Mouse (Mus musculus) splenic B cell, adult 2 months (primary cell): Measurements from ENCODE around the gene Gramd1b.
A peak's percentile ranks its signal among the peaks of the same experiment; 100 is the strongest.

Source experiments
- DNase-seq: peaks from one replicate; pipeline ENCODE4 v3.0.0-alpha.2; 2011; ENCODE audit warnings: low read depth, low spot score
- H3K27me3 ChIP-seq: 2 replicates; pipeline ENCODE4 v1.6.1; 2012; ENCODE audit warnings: mild to moderate bottlenecking, low read length, moderate library complexity, mixed read lengths; ENCODE audit not compliant: control insufficient read depth, poor library complexity, insufficient read depth, severe bottlenecking
- H3K36me3 ChIP-seq: 2 replicates; pipeline ENCODE4 v1.6.1; 2012; ENCODE audit warnings: mild to moderate bottlenecking, low read length, moderate library complexity, mixed read lengths; ENCODE audit not compliant: control insufficient read depth, poor library complexity, insufficient read depth, severe bottlenecking

Gene Gramd1b

DNA sequence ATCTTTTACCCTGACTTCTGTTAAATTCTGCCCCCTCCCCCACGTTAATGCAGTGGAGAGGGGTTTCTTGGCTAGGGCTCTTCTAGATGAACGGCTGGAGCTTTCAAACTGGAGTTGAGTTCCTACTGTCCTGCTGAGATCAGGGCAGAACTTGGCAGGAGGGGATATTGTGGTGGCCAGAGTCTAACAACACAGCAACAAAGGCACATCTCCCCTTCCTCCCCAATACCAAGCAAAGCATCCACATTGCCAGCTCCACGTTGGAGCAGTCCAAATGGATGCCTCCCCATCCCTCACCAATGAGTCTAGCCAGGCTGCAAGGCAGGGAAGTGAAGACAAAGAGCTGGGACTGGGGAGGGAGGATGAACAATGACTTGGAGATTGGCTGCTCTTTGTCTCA lies 49.9 kb downstream of the Gramd1b start:
- H3K36me3 ChIP-seq, result no peaks in the 10 kb centered on the region
- no peak for DNase-seq
- H3K27me3 ChIP-seq, result no peaks in the 10 kb centered on the region

GRCm38 (mm10) chr9:40479333-40479732 lies 51.9 kb downstream of the Gramd1b start:
- peak; percentile 83 for DNase-seq
- Histone ChIP-seq H3K36me3 (no peaks in the 10 kb centered on the region), H3K27me3 (no peaks in the 10 kb centered on the region)

DNA sequence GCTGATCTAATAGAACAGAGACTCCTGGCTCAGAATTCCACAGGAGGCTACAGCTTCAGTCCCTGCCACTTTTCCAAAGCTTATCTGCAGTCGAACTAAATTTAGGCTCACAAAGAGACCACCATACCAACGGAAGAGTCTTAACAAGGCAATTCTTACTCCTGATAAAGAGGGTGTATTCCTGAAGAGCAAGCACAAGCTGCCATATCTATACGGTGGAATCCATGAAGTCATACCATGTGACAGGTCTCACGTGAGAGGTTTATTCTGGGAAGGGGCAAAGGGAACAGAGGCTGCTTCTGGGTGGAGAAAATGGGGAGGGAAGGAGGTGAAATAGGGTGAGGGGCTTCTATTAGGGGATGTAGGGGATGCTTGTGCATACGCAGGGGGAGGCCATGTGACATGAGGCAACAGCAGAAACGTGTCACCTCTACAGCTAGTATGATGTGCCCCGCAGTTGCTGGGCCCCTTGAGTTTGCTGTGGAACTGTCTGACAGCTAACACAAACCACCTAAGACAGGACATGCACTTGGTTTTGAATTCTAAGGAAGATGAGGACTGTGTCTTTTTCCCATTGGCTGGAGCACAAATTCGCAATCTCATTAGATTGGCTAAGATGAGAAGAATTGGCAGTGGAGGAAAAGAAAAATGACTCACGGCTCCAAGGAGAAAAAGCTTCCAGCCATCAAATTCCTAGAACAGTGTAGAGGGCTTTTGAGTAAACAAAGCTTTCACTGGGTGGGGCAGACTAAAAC lies 52.9 kb downstream of the Gramd1b start:
- no peak for DNase-seq
- H3K36me3 ChIP-seq, result no peaks in the 10 kb centered on the region

DNA sequence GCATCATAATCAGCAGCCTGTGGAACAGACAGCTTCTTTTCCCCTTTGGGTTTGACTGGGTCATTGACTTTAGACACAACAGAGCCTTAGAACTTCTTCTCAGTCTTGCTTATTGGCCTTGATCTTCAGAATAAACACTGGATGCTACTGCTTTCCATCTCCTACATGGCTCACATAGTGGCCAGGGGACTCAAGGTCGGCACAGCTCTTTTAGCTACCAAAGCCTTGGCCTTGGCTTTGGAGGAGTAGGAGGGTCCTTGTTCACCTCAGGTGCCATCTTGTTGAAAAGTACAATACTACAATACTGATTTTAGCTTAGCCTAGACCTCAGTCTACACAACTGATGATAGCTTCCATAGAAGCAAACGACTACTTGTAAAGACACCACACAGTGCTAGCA lies 53.6 kb downstream of the Gramd1b start:
- Histone ChIP-seq H3K27me3 (no peaks in the 10 kb centered on the region; the same call in 1 of the 2 replicates), H3K36me3 (no peaks in the 10 kb centered on the region)
- DNase-seq, result no peak

More for the DNA sequence above, 52.9 kb downstream of the Gramd1b start:
- H3K27me3 ChIP-seq, result no peaks in the 10 kb centered on the region; the same call in 1 of the 2 replicates

GRCm38 (mm10) chr9:40476098-40476497 lies 55.1 kb downstream of the Gramd1b start:
- no peak for DNase-seq
- H3K27me3 ChIP-seq, result no peaks in the 10 kb centered on the region; the same call in 1 of the 2 replicates
- H3K36me3 ChIP-seq, result no peaks in the 10 kb centered on the region

GRCm38 (mm10) chr9:40472961-40473510 lies 58.1 kb downstream of the Gramd1b start:
- Histone ChIP-seq H3K36me3 (no peaks in the 10 kb centered on the region), H3K27me3 (no peaks in the 10 kb centered on the region; the same call in 1 of the 2 replicates)
- DNase-seq, result no peak

GRCm38 (mm10) chr9:40469403-40470137 lies 61.6 kb downstream of the Gramd1b start:
- Histone ChIP-seq H3K36me3 (no peaks in the 10 kb centered on the region), H3K27me3 (no peaks in the 10 kb centered on the region; the same call in 1 of the 2 replicates)
- no peak for DNase-seq

- Histone ChIP-seq H3K27me3 (no peaks in the 10 kb centered on the region), H3K36me3 (no peaks in the 10 kb centered on the region)
- no peak for DNase-seq
Observed at GRCm38 (mm10) chr9:40466782-40467181, 64.4 kb downstream of the Gramd1b start.

DNA sequence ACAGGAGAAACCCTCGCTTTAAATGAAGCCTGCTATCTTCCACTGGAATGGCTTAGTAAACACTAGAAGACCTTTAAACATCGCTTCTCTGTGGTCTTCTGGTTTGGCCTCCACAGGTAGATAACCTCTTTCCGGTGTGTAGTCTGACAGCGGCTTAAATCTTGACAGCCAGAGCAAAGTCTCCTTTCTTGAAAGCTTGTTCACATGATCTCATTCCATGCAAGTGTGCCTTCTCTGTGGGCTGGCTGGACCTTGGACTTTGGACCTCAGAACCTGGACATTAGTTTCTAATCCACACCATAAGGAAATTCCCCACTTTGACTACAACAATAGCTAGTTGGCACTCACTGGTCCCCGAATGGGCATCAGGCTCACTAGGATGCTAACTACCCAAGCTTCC lies 65.6 kb downstream of the Gramd1b start:
- DNase-seq, result no peak
- Histone ChIP-seq H3K36me3 (no peaks in the 10 kb centered on the region), H3K27me3 (no peaks in the 10 kb centered on the region)

DNA sequence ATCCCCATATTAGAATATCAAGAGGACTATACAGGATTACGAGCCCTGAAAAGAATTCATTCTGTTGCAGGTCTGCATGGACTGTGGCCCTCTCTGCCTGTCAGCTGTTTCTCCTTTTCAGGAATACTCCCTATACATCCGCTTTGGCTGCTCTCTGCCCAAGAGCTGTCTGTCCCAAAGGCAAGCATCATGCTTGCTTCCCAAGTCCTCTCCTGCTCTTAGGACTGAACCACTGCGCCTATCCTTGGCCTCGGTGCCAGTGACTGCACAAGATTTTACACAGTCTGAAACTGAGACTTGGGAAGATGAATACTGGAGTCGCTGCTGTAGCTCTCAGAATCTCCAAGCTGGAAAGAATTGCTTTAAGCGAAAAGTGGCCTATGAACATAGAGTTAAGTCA lies 68.8 kb downstream of the Gramd1b start:
- no peak for DNase-seq
- Histone ChIP-seq H3K36me3 (no peaks in the 10 kb centered on the region), H3K27me3 (no peaks in the 10 kb centered on the region)

GRCm38 (mm10) chr9:40460781-40461180 lies 70.4 kb downstream of the Gramd1b start:
- Histone ChIP-seq H3K36me3 (no peaks in the 10 kb centered on the region), H3K27me3 (no peaks in the 10 kb centered on the region)
- no peak for DNase-seq

DNA sequence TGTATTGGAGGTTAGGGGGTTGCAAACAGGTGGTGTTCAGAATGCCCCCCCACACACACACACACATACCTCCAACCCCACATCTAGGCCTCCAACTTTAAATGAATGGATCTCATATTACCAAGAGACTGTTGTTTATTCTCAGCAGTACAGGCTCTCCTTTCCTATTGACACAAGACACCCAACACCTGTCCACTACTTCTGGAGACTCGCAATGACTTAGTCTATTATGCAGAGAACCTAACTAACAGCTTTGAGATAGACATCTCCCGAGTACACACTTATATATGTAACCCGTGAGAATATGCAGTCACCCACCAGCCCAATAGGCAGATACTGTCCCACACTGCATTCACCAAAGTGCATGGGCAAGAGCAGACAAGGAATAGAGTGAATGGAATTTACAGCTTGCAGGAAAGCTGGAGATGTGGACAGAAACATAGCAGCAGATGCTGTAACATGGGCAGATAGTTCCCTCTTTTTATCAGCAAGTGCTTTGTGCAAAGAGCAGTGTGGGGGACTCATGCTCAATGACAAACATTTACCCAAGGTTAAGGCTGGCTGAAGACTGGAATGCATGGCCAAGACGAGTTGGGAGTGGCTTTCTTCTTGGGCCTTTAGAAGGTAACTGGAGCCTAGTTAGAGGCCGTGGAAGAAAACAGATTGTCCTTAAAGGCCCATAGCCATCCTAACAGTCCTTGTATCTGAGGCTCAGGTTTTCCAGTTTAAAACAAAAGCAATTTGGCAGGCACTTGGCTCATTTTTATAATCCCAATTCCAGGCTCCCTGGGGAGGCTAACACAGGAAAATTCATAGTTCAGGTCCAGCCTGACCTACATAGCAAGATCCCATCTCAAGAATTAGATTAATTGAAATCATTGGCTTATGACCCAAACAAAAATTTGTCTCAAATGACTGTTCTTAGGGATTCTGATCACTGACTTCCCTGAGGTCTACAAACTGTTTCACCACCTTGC lies 71.6 kb downstream of the Gramd1b start:
- H3K36me3 ChIP-seq, result no peaks in the 10 kb centered on the region
- no peaks in the 10 kb centered on the region for H3K27me3 ChIP-seq
- no peak for DNase-seq

DNA sequence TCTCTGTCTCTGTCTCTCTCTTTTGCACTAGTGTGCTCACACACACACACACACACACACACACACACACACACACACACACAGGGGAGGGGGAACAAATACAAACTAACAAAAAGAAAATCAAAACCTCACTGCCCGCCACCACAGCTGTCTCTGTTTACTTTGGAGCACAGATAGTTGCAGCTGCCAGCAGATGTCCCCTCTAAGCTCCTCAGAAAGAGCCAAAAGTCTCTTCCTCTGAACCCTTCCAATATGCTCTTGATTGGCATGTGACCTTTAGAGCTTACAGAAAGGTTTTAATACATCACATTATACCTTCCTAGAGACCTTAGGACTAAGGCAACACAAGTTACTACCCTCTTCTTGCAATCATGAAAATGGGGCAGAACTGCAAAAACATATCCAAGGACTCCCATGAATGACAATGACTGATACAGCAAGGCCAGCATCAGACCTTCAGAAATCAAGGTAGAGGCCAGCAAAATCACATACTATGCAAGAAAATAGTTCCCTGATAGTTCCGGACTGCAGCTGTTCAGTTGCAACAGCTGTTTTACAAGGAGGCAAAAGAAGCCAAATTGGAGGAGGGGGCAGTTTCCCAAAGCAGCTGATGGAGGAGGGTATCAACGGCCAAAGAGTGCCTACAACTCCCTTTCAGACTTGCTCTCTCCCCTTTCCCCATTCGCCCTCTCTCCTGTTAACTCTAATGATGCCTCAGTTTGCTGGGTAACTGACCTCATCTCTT lies 72.5 kb downstream of the Gramd1b start:
- Histone ChIP-seq H3K27me3 (no peaks in the 10 kb centered on the region), H3K36me3 (no peaks in the 10 kb centered on the region)
- DNase-seq, result no peak

GRCm38 (mm10) chr9:40457448-40457847 lies 73.7 kb downstream of the Gramd1b start:
- peak; percentile 10 for DNase-seq
- H3K27me3 ChIP-seq, result no peaks in the 10 kb centered on the region
- H3K36me3 ChIP-seq, result no peaks in the 10 kb centered on the region
